ENCODE assay signal across 25 mouse cellular contexts in genomic region chr17:8498151-8498550, GRCm38 (mm10). TPM values are rescaled to one million over a fixed set of nuclear protein-coding genes. Genes with fewer than 3 reads are reported as not detected.
DNase-seq lines count a peak whose midpoint lies in the region; ATAC-seq and TF ChIP-seq lines count a peak whose summit lies in the region.
"Had no signal": no experiment of that assay in that cellular context is flagged by ENCODE, and none has a peak within 500 bp of the region (broad histone marks: within the 10 kb centered on the region; RNA-seq: fewer than 3 reads in every experiment).

No protein-coding gene starts in this region.

- H3K9me3 ChIP-seq in liver, postnatal 0 days (ENCODE audit: low read length): no peaks in the 10 kb centered on the region
- H3K9me3 ChIP-seq in liver, embryonic 11.5 days (ENCODE audit: control insufficient read depth, low read length): no peaks in the 10 kb centered on the region
- no peaks in the 10 kb centered on the region for H3K9me3 ChIP-seq in embryonic facial prominence, embryonic 10.5 days
- H3K9me3 ChIP-seq: forebrain, embryonic 13.5 days; forebrain, embryonic 15.5 days; G1E had no signal

- no peaks in the 10 kb centered on the region for H3K4me1 ChIP-seq in liver, postnatal 0 days (ENCODE audit: insufficient read depth)
- H3K4me1 ChIP-seq in liver, embryonic 11.5 days (replicated peaks; ENCODE audit: control insufficient read depth, insufficient read depth, low read length): no peaks in the 10 kb centered on the region
- H3K4me1 ChIP-seq in embryonic facial prominence, embryonic 10.5 days: no peaks in the 10 kb centered on the region
- H3K4me1 ChIP-seq: forebrain, embryonic 13.5 days; forebrain, embryonic 15.5 days had no signal

- no peaks in the 10 kb centered on the region for H3K27me3 ChIP-seq in liver, postnatal 0 days (ENCODE audit: insufficient read depth, low read length)
- peaks cover 4% of the 10 kb centered on the region for H3K27me3 ChIP-seq in liver, embryonic 11.5 days (replicated peaks; ENCODE audit: control insufficient read depth, insufficient read depth, low read length)
- peaks cover 8% of the 10 kb centered on the region; the same call in 1 of the 2 replicates for H3K27me3 ChIP-seq in embryonic facial prominence, embryonic 10.5 days (replicated peaks; ENCODE audit: low read depth, poor library complexity, severe bottlenecking)
- H3K27me3 ChIP-seq: forebrain, embryonic 13.5 days; forebrain, embryonic 15.5 days had no signal

- no peak overlapping the region for H3K9ac ChIP-seq in liver, postnatal 0 days (replicated peaks)
- no peak overlapping the region for H3K9ac ChIP-seq in liver, embryonic 11.5 days (ENCODE audit: low read depth, low read length)
- H3K9ac ChIP-seq: forebrain, embryonic 13.5 days; forebrain, embryonic 15.5 days; forebrain, postnatal 0 days had no signal

- TF ChIP-seq EP300 in liver, postnatal 0 days (IDR thresholded peaks at IDR 0.05; ENCODE audit: low read depth): no peak

- no peak overlapping the region for H3K4me3 ChIP-seq in liver, postnatal 0 days (ENCODE audit: low read depth, low read length)
- H3K4me3 ChIP-seq in liver, embryonic 11.5 days (ENCODE audit: low read depth, low read length): no peak overlapping the region
- no peak overlapping the region for H3K4me3 ChIP-seq in embryonic facial prominence, embryonic 10.5 days
- H3K4me3 ChIP-seq: forebrain, embryonic 13.5 days; forebrain, embryonic 15.5 days had no signal

- peak overlapping the region; percentile 4; the same call in 1 of the 2 replicates for H3K4me2 ChIP-seq in liver, postnatal 0 days (ENCODE audit: low read depth, low read length)
- H3K4me2 ChIP-seq in liver, embryonic 11.5 days: no peak overlapping the region
- H3K4me2 ChIP-seq: forebrain, embryonic 13.5 days; forebrain, embryonic 15.5 days had no signal

- no peak for DNase-seq in liver, postnatal 0 days
- no peak for DNase-seq in liver, embryonic 11.5 days (ENCODE audit: low spot score)
- DNase-seq in embryonic facial prominence, embryonic 10.5 days (ENCODE audit: low spot score): no peak
- no peak for DNase-seq in kidney, postnatal 36 days
- DNase-seq in layer of hippocampus, postnatal 36 days: no peak
- no peak for DNase-seq in testis, postnatal 14 days (ENCODE audit: low spot score)
- DNase-seq: adrenal gland, adult 8-10 months; adrenal gland, postnatal 14 days; adrenal gland, postnatal 36 days; B cell, adult 2 months; cerebellum, adult 11 months; cerebellum, adult 18-20 months; cerebellum, adult 8-10 months; cerebellum, adult 9-11 months; cerebellum, postnatal 14 days; cerebellum, postnatal 36 days; forebrain, postnatal 0 days had no signal

- peak overlapping the region; percentile 55; the same call in 1 of the 2 replicates for H3K27ac ChIP-seq in liver, postnatal 0 days (ENCODE audit: low read depth)
- H3K27ac ChIP-seq in liver, embryonic 11.5 days (ENCODE audit: low read depth, low read length): no peak overlapping the region
- H3K27ac ChIP-seq in embryonic facial prominence, embryonic 10.5 days (replicated peaks): 0 out of 2 replicates have a peak overlapping the region, but pooled peaks have one; percentile 3
- H3K27ac ChIP-seq: forebrain, embryonic 13.5 days; forebrain, embryonic 15.5 days had no signal

- H3K36me3 ChIP-seq in liver, postnatal 0 days (replicated peaks; ENCODE audit: insufficient read depth, low read length): no peaks in the 10 kb centered on the region
- no peaks in the 10 kb centered on the region for H3K36me3 ChIP-seq in liver, embryonic 11.5 days (ENCODE audit: control insufficient read depth, insufficient read depth, low read length)
- no peaks in the 10 kb centered on the region for H3K36me3 ChIP-seq in embryonic facial prominence, embryonic 10.5 days (replicated peaks)
- H3K36me3 ChIP-seq: forebrain, embryonic 15.5 days; G1E had no signal

- ATAC-seq in liver, postnatal 0 days: no peak
- ATAC-seq in liver, embryonic 11.5 days (replicated peaks; ENCODE audit: low FRiP score): no peak
- peak; percentile 53 for ATAC-seq in granulocyte monocyte progenitor cell, adult 5-6 weeks (replicated peaks; ENCODE audit: poor library complexity, severe bottlenecking)
- peak; percentile 37; the same call in 1 of the 2 replicates for ATAC-seq in megakaryocyte progenitor cell, adult 5-6 weeks (replicated peaks; ENCODE audit: poor library complexity)
- ATAC-seq: activated CD4-positive, CD25-positive, alpha-beta regulatory T cell, adult 4 months; CD4-positive, CD25-positive, alpha-beta regulatory T cell, adult 4 months; forebrain, embryonic 13.5 days; forebrain, embryonic 15.5 days; forebrain, postnatal 0 days; Patski had no signal

- 65% methylated on average over 1 of the region's 1 CpGs for WGBS in liver, postnatal 0 days (ENCODE audit: insufficient replicate concordance)
- WGBS in liver, embryonic 11.5 days: 90% methylated on average over 1 of the region's 1 CpGs
- WGBS in embryonic facial prominence, embryonic 10.5 days: 65% methylated on average over 1 of the region's 1 CpGs

- no peak for TF ChIP-seq CTCF in liver, postnatal 0 days (IDR thresholded peaks at IDR 0.05; ENCODE audit: low read depth)

RNA-seq across cellular contexts. Expression of gene Pde10a, which starts 27.0 kb away (rescaled TPM):
- 0.90 and 1.0 TPM in 2 replicates for polyA plus RNA-seq in liver, postnatal 0 days (2015; fragmentation: Nextera tagmentation; extraction: Ambion mirVana)
- 1.4 and 1.8 TPM in 2 replicates for polyA plus RNA-seq in liver, embryonic 11.5 days (2014; fragmentation: Nextera tagmentation; extraction: Ambion mirVana)
- 2.2 and 3.0 TPM in 2 replicates for polyA plus RNA-seq in embryonic facial prominence, embryonic 10.5 days (2016; fragmentation: Nextera tagmentation; extraction: Ambion mirVana)
- total RNA-seq in granulocyte monocyte progenitor cell, adult 5-6 weeks (2014; fragmentation: Nextera tagmentation): not detected in 2 replicates
- 0.36 and 0.69 TPM in 2 replicates for total RNA-seq in granulocyte monocyte progenitor cell, adult 5-6 weeks (2017)
- total RNA-seq in megakaryocyte progenitor cell, adult 5-6 weeks (2015): 0.10 TPM in 1 of 2 replicates, not detected in the other
- total RNA-seq in megakaryocyte progenitor cell, adult 5-6 weeks (2017): 0.04 TPM in 1 of 2 replicates, not detected in the other
- 10 to 100 TPM; 61.6 to 68.7 TPM for total RNA-seq in layer of hippocampus, postnatal 36 days (2021)
- polyA plus RNA-seq: activated CD4-positive, CD25-positive, alpha-beta regulatory T cell, adult 4 months; G1E had no signal

Comparison
In these comparisons a context has a peak if more than half of its experiments do, and no peak if none do; other contexts are left out.
1. ATAC-seq: peak in granulocyte monocyte progenitor cell, adult 5-6 weeks (single experiment) and megakaryocyte progenitor cell, adult 5-6 weeks (single experiment); none in liver, postnatal 0 days (single experiment) and liver, embryonic 11.5 days (single experiment).
2. RNA of gene Pde10a, which starts 27.0 kb away (total RNA-seq): 61.6 to 68.7 TPM in layer of hippocampus, postnatal 36 days; 0.36 to 0.69 TPM in granulocyte monocyte progenitor cell, adult 5-6 weeks and 0.04 to 0.10 TPM in megakaryocyte progenitor cell, adult 5-6 weeks; every median in the first group is over 10 times any median in the second.